Mouse (Mus musculus): ENCODE results near the gene Nf1.
A peak's percentile ranks its signal among the peaks of the same experiment; 100 is the strongest.

Nf1 gene

DNA sequence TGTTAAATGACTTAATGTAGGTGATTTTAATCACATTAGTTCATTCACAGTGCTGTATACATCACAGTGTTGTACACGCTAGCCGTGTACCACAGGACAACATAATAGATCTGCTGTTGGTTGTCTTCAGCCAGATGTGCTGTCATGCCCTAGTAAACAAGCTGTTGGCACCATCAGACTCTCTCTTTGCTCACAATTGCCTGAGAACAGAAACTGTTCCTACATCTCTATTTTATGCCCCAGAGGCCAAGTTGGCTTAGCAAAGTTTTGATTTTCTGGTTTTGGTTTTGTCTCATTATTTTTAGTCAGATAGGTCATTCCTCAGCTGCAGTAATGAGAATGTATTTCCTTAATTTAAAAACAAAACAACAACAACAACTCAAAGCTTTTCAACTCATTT is 190.2 kb downstream of the Nf1 start:
- DNase-seq: no peak

DNA sequence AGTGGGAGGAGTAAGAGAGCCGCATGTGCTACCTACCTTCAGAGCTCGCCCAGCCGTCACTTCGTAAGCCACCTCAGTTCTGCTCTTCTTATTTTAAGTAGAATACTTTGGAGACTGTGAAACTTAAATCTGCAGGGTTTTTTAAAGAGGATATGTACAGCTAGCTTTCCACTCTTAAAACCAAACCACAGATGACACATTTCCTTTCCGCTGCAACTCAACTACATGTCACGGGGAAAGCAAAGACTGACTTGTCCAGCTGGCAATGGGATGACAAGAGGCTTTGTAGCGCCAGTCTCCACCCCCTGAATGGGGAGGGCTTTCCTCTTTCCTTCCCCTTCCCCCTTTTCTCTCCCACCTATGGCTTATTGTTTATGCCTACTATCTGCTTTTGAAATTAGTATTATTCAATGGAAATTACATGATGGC is 190.9 kb downstream of the Nf1 start, which contains the start of the genes Evi2 and Evi2a:
TSS of gene Evi2 (minus strand) at position 257 of the 429 bp plus-strand sequence.
TSS of gene Evi2a (minus strand) at position 277 of the 429 bp plus-strand sequence.
- no peak for DNase-seq

DNA sequence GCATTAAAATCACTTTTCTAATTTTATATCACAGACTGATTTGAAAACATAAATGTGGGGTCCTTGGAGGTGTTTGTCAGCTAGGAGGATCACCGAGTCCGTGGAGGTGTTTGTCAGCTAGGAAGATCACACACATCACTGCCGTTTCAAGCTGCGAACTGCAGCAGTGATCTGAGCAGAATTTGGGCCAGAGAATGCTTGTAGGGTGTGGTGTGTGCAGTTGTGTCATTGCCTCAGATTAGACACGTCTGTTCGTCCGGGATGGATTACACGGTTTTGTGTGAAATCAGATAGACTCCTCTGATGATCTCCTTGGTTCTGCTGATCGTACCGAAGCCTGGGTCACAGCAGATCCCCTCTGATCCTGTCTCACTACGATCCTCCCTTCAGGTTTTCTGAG is 191.3 kb downstream of the Nf1 start:
- no peak for DNase-seq

DNA sequence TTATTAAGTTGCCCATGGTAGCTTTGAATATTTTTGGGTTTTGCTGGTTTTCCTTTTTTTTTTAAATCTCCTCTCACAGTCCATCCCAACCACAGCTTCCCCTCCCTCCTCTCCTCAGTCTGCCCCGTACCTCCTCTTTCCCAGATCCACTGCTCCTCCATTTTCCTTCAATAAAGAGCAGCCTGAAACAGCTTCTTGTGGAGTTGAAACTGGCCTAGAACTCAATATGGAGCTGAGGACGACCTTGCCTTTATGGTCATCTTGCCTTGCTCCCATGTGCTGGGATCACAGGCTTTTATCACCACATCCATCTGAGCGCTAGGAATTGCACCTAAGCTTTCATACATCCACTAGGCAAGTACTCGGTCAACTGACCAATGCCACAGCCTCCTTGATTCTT is 192.0 kb downstream of the Nf1 start:
- DNase-seq: no peak

DNA sequence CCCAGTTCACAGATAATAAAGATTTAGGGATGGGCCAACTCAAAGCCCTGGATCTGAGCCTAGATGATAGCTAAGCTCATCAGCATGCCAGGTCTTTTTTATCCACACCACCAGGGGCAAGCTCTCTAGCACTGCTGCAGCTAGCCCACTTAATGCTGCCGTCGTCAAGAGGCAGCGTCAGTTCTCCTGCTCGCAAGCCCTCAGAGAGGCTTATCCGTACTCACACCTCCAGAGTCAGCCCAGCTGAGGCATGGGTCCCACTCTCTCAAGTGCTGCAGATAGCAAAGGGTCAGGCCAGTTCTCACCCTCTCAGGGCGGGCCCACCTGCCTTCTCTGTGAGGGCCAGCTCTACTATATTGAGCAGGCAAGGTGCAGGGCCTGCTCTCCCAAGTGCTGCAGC is 193.8 kb downstream of the Nf1 start:
- no peak for DNase-seq

DNA sequence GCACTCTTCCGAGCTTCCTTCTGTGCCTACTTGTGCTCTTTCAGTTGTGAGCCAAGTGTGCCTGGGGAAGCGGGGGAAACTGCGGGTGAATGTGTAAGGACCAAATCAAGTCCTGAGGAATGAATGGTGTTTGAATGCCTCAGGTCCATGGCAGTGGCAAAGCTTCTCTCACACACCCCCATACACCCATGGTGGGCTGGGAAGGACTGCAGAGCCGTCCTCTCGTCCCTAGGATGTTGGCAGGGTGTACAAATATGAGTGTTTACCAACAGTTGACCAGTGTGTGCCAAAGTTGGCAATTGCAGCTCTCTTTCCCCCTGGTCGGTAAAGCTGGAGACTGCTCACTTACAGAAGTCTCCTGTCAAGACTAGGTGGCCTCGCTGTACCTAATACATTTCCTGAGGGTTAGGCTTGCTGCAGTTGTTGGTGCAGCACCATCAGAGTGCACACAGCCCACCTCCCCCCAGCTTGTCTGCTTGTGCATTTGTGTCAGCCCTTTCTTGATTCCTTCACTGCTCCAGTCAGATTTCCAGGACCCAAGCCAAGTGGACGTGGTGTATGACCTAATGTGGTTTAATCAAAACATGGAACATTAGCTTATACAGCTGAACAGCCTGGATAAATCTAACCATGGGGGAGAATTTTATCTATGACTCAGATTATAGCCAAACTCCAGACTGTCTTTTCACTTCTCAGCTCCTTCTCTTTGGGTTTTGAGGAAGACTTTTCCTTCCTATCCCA is 194.6 kb downstream of the Nf1 start:
- DNase-seq: no peak

DNA sequence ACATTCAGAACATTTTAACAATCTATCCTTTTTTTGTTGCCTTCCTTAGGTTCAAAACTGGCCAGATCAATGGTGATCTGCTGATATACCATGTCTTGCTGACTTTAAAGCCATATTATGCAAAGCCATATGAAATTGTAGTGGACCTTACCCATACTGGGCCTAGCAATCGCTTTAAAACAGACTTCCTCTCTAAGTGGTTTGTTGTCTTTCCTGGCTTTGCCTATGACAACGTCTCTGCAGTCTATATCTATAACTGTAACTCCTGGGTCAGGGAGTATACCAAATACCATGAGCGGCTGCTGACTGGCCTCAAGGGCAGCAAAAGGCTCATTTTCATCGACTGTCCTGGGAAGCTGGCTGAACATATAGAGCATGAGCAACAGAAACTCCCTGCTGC is 196.1 kb downstream of the Nf1 start:
- DNase-seq: no peak

DNA sequence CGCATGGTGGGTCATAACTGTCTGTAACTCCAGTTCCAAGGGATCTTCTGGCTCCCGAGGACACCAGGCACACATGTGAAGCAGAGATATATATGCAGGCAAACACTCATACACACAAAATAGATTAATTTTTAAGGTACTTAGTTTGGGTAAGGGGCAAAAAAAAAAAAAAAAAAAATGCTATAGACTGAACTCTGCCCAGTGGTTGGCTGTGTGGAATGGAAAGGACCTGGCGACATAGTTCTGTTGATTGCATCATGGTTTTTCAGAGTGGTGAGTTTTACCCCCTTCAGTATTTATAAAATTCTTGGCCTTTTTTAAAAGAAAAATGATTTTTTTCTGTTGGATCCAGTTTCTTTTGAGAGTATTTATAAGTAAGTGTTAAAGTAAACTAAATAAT is 196.8 kb downstream of the Nf1 start:
- no peak for DNase-seq

DNA sequence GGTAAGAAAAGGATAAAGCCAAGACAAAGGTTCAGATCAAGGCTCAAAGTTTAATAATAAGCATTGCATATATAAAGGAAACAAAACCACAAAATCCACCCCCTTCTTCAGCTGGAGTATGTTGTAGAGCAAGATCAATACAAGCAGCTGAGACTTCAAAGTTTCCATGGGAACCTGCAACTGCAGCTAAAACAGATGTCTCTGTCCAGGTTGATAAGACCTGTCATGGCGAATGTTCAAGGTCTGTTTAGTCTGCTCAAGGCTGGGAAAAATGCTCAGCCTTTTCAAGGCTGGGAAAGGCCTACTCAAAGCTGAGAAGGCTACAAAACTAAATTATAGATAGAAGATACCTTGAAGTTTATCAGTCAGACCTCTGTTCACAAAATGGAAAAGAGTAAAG is 213.1 kb downstream of the Nf1 start:
- DNase-seq: no peak

DNA sequence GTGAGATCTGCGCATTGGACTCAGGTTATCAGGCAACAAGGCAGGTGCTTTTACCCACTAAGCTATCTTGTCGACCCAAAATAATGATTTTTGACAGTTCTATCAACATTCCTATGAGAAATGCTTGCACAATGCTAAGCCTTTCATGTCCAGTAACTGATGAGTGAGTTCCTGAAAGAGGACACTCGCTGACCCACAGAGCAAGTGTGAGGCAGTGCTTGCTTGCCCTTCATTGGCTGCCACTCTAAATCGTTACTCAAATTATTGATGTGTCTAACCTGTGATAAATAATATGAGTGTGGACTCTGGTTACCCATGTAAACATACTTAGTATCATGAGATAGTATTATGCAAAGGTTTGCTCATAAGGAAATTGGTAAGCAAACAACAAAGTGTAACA is 221.0 kb downstream of the Nf1 start:
- no peak for DNase-seq

DNA sequence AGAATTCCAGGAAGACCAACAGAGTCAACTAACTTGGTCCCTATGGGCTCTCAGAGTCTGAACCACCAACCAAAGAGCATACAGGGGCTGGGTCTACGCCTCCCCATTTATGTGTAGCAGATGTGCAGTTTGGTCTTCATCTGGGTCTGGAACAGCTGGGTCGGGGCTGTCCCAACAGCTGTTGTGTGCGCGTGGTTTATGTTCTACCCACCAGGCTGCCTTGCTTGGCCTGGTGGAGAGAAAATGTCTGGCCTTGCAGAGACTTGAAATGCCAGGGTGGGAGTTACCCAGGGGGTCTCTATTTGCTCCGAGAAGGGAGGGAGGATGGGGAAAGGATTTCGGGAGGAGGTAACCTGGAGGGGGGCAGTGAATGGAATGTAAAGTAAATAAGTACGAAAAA is 224.0 kb downstream of the Nf1 start:
- no peak for DNase-seq

DNA sequence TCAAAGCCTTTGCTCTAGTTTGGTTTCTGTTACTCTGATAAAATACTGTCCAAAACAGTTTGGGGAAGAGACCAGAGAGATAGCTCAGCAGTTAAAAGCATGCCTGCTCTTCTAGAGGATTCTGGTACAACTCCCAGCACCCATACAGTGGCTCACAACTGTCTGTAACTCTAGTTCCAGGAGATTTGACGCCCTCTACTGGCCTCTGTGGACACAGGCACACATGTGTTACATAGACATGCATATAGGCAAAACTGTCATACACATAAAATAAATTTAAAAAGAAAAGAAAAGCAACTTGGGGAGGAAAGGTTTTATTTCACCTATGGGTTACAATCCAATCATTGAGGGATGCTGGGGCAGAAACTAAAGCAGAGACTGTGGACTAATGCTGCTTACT is 227.5 kb downstream of the Nf1 start:
- no peak for DNase-seq

DNA sequence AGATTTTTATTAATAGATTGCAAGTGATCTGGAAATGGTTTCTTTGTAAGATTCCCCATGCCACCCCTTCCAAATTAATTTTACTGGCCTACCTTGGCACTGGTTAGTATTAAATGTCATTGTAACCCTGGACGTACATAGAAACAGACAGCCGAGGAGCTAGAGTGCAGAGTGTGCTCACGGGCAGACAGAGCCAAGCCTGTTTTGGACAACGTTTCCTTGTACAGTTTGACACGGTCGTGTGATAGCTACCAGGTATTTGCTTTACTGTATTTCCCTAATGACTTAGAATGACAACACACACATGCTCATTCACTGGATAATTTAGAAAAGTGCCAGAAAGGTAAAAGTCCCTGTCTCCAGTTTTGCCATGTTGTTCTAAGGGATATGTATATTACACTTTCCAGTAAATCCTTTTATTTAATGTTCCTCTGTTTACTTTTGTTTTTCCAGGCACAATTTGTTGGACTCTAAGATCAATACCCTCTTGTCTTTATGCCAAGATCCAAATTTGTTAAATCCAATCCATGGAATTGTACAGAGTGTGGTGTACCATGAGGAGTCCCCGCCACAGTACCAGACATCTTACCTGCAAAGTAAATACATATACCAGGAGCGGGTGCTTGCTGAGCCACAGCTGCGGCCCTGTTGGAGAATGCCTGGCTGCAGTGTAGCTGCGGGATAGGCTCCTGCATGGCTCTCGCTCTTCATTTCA is 228.9 kb downstream of the Nf1 start:
- no peak for DNase-seq

DNA sequence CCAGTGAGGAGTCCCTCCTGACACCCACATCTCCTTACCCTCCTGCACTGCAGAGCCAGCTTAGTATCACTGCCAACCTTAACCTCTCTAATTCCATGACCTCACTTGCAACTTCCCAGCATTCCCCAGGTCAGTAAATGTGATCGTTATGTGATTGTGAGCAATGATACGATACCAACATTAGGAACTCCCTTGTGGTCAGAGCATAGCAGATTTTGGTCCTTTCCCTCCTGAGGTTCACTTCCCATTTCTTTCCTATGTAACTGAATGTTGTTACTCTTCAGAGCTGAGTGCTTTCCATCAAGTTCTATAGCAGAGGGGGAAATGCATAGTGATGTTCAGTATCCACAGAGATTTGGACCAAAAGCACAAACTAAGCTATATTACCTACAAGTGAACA is 230.8 kb downstream of the Nf1 start:
- DNase-seq: no peak

DNA sequence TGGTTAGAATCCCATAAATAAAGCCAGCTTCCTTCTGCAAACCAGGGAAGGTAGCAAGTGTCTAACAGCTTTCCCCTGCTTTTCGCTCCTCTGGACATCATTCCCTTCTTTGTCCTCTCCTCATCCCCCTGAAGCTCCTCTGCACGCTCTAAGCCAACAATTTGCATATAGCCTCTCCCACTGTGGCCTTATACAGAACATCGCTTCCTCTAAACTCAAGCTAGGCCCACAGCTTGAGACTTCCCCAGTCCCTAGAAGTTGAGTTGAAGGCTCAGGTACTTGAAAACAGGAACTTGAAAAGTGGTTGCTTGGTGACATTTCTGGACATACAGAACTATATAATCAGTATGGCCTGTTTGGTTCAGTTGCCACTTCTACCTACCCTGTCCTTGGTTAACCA is 234.3 kb downstream of the Nf1 start:
- no peak for DNase-seq

DNA sequence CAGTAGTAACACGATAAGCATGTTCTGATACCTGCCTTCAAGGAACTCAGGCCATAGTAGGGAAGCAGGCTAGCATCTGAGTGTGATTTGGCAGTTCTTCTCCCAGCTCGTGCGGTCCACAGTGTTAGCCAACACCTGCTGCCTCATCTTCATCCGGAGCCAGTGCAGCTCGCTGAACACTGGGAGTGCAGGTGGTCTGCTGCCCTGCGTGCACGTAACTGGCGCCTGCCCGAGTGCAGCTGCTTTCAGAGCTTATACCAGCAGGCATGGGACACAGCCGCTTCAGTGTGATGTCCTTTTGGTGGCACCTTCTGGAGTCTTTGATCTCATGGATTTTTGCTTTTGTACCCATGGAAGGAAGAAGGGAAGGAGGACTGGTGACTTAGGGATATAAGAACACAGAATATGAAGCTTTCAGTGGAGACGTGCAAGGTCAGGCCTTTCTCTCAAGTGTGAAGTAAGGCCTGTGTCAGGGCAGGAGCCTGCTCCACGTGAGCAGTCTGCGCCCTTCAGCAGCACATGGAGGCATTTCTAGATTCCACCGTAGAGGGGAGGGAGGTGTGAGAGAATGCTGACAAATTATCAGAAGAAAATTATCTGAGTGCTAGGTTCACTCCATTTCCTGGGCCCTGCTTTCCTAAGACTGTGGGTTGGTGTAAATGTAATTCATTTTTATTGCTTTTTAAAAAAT is 236.0 kb downstream of the Nf1 start:
- DNase-seq: no peak

DNA sequence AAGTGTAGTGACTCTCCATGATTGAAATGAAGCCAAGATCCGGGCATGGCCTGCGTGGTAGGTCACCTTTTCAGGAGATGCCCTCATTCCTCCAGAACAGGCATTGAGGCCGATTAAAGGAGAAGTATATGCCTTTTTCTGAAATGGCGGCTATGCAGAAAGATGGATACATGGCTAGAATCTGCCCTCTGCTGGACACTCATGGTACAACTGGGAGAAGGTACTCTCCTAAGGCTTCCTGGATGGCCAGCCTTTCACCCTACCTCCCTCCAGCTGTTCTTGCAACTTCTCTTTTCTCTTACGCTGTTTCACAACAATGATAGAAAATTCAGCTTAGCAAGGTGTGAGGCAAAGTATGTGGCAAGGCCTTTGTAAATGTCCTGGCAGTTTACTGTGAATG is 238.2 kb downstream of the Nf1 start:
- peak; percentile 84 for DNase-seq

DNA sequence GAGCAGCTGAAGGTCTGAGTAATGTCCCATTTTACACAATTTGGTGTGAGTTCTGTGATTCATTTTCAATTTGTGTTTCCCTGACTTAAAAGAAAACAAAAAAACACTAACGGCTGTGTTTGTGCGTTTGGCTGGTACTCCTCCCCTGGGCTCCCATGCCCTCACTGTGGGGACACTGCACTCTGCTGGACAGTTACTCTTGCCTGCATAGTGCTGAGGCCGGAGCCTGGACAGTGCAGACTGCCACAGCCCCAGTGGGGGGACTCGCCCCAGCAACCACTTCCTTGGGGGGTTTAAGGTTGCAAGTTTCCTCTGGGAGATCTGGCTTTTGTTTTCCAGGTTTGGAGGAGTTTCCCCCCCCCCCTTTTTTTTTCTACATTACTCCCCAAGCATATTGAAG is 241.2 kb downstream of the Nf1 start:
- no peak for DNase-seq

DNA sequence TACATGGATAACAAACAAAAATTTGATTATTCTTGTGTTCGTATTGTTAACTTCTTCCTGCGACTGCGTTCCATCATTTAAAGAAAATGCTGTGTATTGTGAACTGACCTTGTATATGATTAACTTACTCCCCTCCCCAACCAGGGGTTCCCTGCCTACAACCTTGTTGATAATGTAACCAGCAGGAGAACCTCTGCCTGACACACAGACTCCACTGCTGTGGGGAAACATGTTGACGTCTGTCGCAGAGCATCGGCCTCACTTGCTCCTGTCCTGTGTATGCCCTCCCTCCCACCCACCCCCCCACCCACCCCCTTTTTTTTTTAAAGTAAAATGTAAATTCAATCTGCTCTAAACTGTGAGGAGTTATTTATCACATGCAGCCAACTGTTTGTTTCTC is 241.8 kb downstream of the Nf1 start:
- DNase-seq: no peak

DNA sequence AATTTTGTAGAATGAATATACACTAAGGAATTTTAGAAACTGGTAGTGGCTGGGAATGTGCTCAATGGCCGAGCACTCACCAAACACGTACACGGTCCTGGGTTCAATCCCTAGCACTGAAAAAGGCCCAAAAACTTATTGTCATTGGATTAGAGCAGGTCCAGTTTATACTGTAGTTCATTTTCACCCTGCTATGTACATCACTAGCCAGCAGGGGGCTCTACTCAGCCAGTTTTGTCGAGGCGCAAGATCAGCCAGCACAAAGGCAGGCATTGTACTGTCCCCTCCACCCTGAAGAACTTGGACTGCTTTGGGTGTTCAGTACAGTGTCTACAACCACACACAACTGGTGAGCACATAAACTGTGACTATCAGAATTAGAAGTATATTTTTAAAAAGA is 244.7 kb downstream of the Nf1 start:
- peak; percentile 72 for DNase-seq

DNA sequence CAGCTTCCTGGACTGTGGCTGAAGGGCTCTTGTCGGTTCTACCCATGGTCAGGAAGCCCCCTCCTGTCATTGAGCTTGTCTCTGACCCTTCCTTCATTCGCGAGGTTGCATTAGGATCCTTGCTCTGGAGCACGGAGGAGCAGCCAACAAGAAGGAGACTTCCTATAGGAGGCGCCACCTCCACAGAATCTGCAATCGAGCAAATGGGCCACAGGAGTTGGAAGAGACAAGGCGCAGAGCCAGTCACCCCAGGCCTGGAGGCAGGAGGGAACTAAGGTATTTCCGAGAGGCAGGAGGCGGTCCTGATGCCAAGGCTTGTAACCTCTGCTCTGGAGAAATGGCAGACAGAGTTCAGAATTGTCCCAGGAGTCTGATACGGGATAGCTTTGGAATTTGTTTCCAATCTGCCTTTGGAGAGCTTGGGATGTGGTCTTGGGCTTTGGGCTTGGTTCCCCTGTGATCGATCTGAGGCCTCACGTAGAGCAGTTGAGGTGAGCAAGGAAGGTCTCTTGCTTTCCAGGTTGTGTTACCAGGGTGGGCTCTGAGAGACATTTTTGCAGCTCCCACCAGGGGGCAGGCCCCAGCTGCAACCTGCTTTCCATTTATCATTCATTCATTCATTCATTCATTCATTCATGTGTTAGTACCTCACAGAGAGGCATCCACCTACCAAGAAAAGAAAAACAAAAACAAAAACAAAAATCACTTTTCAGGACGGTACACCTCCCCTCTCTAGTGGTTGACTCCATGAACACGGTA is 250.0 kb downstream of the Nf1 start:
- DNase-seq: no peak

DNA sequence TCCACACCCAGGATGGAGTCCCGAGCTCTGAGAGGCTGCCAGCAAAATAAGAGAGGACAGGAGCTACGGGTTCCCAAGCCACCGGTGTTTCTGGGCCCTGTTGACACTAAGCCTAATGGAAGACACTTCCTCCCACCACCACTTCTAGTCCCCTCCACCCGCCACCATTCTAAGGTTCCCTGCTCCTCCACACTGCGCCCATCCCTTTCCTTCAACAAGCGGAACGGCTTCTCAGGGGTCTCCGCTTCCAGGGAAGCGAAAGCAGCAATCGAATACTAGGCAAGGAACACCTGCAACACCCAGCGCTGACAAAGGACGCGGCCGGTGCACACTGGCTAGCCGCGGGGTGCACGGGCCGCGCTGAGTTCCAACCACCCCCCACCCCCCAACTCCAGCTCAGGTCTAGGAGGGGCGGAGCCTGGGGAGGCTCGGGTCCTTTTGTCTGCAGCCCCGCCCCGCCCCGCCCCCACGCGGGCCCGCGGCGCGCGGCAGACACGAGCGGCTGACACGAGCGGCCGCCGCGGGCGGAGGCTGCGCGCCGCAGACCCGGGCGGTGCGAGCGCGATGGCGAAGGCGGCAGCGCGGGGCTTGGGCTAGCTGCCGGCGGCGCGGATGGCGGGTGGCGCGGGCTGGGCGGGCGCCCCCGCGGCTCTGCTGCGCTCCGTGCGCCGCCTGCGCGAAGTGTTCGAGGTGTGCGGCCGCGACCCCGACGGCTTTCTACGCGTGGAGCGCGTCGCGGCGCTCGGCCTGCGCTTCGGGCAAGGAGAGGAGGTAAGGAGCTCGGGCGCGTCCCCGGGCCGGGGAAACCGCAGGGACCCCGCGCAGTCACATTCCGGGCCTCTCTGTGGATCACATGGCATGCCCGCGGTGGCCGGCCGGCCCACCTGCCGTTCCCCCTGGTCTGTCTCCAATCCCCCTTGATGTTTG is 251.4 kb downstream of the Nf1 start, which contains the start of gene Rab11fip4:
TSS of gene Rab11fip4 (plus strand) at position 549 of the 927 bp plus-strand sequence.
- peak; percentile 75 for DNase-seq
